Mouse (Mus musculus): Measurements from ENCODE around the gene AC141477.1. TPM values are rescaled to one million over a fixed set of nuclear protein-coding genes. Genes with fewer than 3 reads are reported as not detected.

The AC141477.1 gene
- polyA plus RNA-seq (2015; fragmentation: Nextera tagmentation; extraction: Ambion mirVana), result not detected in 2 replicates

GRCm38 (mm10) chr10:76440281-76440680, at the start of gene AC141477.1:
AC141477.1 (minus strand) TSS chr10:76440444.
- WGBS, result 92% methylated on average over 17 of the region's 17 CpGs
- H3K4me1 ChIP-seq (ENCODE audit: control insufficient read depth, insufficient read depth, low read length), result peaks cover 13% of the 10 kb centered on the region
- no peaks in the 10 kb centered on the region for H3K27me3 ChIP-seq (ENCODE audit: control insufficient read depth, insufficient read depth, low read length)
- no peak within 1 kb of the TSS for H3K4me3 ChIP-seq (ENCODE audit: low read length)
- no peak within 1 kb of the TSS for H3K9ac ChIP-seq (ENCODE audit: low read length)
- no peak within 1 kb of the TSS for H3K27ac ChIP-seq (ENCODE audit: low read length)
- no peak within 1 kb of the TSS for H3K4me2 ChIP-seq (ENCODE audit: low read depth, low read length)
- peaks cover 37% of the 10 kb centered on the region for H3K36me3 ChIP-seq (ENCODE audit: control insufficient read depth, insufficient read depth)
- ATAC-seq (replicated peaks; ENCODE audit: extremely low read depth, insufficient read depth, low FRiP score), result no peak
- no peaks in the 10 kb centered on the region for H3K9me3 ChIP-seq (replicated peaks; ENCODE audit: control insufficient read depth, low read length)

- H3K36me3 ChIP-seq (ENCODE audit: control insufficient read depth, insufficient read depth), result peaks cover 70% of the 10 kb centered on the region
- WGBS, result 89% methylated on average over 15 of the region's 15 CpGs
- H3K9me3 ChIP-seq (replicated peaks; ENCODE audit: control insufficient read depth, low read length), result no peaks in the 10 kb centered on the region
- no peaks in the 10 kb centered on the region for H3K4me1 ChIP-seq (ENCODE audit: control insufficient read depth, insufficient read depth, low read length)
- H3K4me2 ChIP-seq (ENCODE audit: low read depth, low read length), result no peak overlapping the region
- H3K9ac ChIP-seq (ENCODE audit: low read length), result no peak overlapping the region
- ATAC-seq (replicated peaks; ENCODE audit: extremely low read depth, insufficient read depth, low FRiP score), result no peak
- H3K4me3 ChIP-seq (ENCODE audit: low read length), result no peak overlapping the region
- H3K27ac ChIP-seq (ENCODE audit: low read length), result no peak overlapping the region
- no peaks in the 10 kb centered on the region for H3K27me3 ChIP-seq (ENCODE audit: control insufficient read depth, insufficient read depth, low read length)
These were observed 49.0 kb upstream of the AC141477.1 start for GRCm38 (mm10) chr10:76489205-76489604.

- 78% methylated on average over 8 of the region's 8 CpGs for WGBS
- H3K4me2 ChIP-seq (ENCODE audit: low read depth, low read length), result no peak overlapping the region
- H3K36me3 ChIP-seq (ENCODE audit: control insufficient read depth, insufficient read depth), result peaks cover 68% of the 10 kb centered on the region
- ATAC-seq (replicated peaks; ENCODE audit: extremely low read depth, insufficient read depth, low FRiP score), result no peak
- H3K27ac ChIP-seq (ENCODE audit: low read length), result no peak overlapping the region
- H3K9me3 ChIP-seq (replicated peaks; ENCODE audit: control insufficient read depth, low read length), result no peaks in the 10 kb centered on the region
- H3K27me3 ChIP-seq (ENCODE audit: control insufficient read depth, insufficient read depth, low read length), result no peaks in the 10 kb centered on the region
- no peak overlapping the region for H3K9ac ChIP-seq (ENCODE audit: low read length)
- H3K4me1 ChIP-seq (ENCODE audit: control insufficient read depth, insufficient read depth, low read length), result no peaks in the 10 kb centered on the region
- H3K4me3 ChIP-seq (ENCODE audit: low read length), result no peak overlapping the region
These were observed 48.0 kb upstream of the AC141477.1 start for GRCm38 (mm10) chr10:76488265-76488664.

- WGBS, result 90% methylated on average over 2 of the region's 2 CpGs
- peaks cover 65% of the 10 kb centered on the region for H3K36me3 ChIP-seq (ENCODE audit: control insufficient read depth, insufficient read depth)
These were observed 46.1 kb upstream of the AC141477.1 start for GRCm38 (mm10) chr10:76486302-76486701.

GRCm38 (mm10) chr10:76481480-76481879, 41.2 kb upstream of the AC141477.1 start:
- Histone ChIP-seq H3K4me3 (ENCODE audit: low read length) (no peak overlapping the region), H3K9me3 (replicated peaks; ENCODE audit: control insufficient read depth, low read length) (no peaks in the 10 kb centered on the region), H3K9ac (ENCODE audit: low read length) (no peak overlapping the region), H3K27ac (ENCODE audit: low read length) (peak overlapping the region; percentile 67), H3K4me1 (ENCODE audit: control insufficient read depth, insufficient read depth, low read length) (no peaks in the 10 kb centered on the region), H3K36me3 (ENCODE audit: control insufficient read depth, insufficient read depth) (peaks cover 69% of the 10 kb centered on the region), H3K4me2 (ENCODE audit: low read depth, low read length) (no peak overlapping the region), H3K27me3 (ENCODE audit: control insufficient read depth, insufficient read depth, low read length) (no peaks in the 10 kb centered on the region)
- peak; percentile 79 for ATAC-seq (replicated peaks; ENCODE audit: extremely low read depth, insufficient read depth, low FRiP score)
- WGBS, result 49% methylated on average over 6 of the region's 6 CpGs

More at GRCm38 (mm10) chr10:76486302-76486701, 46.1 kb upstream of the AC141477.1 start:
- Histone ChIP-seq H3K9ac (ENCODE audit: low read length) (no peak overlapping the region), H3K9me3 (replicated peaks; ENCODE audit: control insufficient read depth, low read length) (no peaks in the 10 kb centered on the region), H3K4me3 (ENCODE audit: low read length) (no peak overlapping the region), H3K4me2 (ENCODE audit: low read depth, low read length) (no peak overlapping the region), H3K4me1 (ENCODE audit: control insufficient read depth, insufficient read depth, low read length) (no peaks in the 10 kb centered on the region), H3K27ac (ENCODE audit: low read length) (no peak overlapping the region), H3K27me3 (ENCODE audit: control insufficient read depth, insufficient read depth, low read length) (no peaks in the 10 kb centered on the region)
- no peak for ATAC-seq (replicated peaks; ENCODE audit: extremely low read depth, insufficient read depth, low FRiP score)

GRCm38 (mm10) chr10:76480851-76481250, 40.6 kb upstream of the AC141477.1 start:
- peak overlapping the region; percentile 67 for H3K27ac ChIP-seq (ENCODE audit: low read length)
- no peak for ATAC-seq (replicated peaks; ENCODE audit: extremely low read depth, insufficient read depth, low FRiP score)
- no peaks in the 10 kb centered on the region for H3K9me3 ChIP-seq (replicated peaks; ENCODE audit: control insufficient read depth, low read length)
- no peak overlapping the region for H3K9ac ChIP-seq (ENCODE audit: low read length)
- peaks cover 65% of the 10 kb centered on the region for H3K36me3 ChIP-seq (ENCODE audit: control insufficient read depth, insufficient read depth)
- no peaks in the 10 kb centered on the region for H3K4me1 ChIP-seq (ENCODE audit: control insufficient read depth, insufficient read depth, low read length)
- H3K27me3 ChIP-seq (ENCODE audit: control insufficient read depth, insufficient read depth, low read length), result no peaks in the 10 kb centered on the region
- no peak overlapping the region for H3K4me3 ChIP-seq (ENCODE audit: low read length)
- WGBS, result 86% methylated on average over 13 of the region's 13 CpGs
- H3K4me2 ChIP-seq (ENCODE audit: low read depth, low read length), result no peak overlapping the region

- H3K4me2 ChIP-seq (ENCODE audit: low read depth, low read length), result no peak overlapping the region
- no peak overlapping the region for H3K9ac ChIP-seq (ENCODE audit: low read length)
- no peaks in the 10 kb centered on the region for H3K9me3 ChIP-seq (replicated peaks; ENCODE audit: control insufficient read depth, low read length)
- WGBS, result 91% methylated on average over 5 of the region's 5 CpGs
- H3K4me1 ChIP-seq (ENCODE audit: control insufficient read depth, insufficient read depth, low read length), result peaks cover 9% of the 10 kb centered on the region
- H3K27me3 ChIP-seq (ENCODE audit: control insufficient read depth, insufficient read depth, low read length), result no peaks in the 10 kb centered on the region
- no peak overlapping the region for H3K4me3 ChIP-seq (ENCODE audit: low read length)
- H3K36me3 ChIP-seq (ENCODE audit: control insufficient read depth, insufficient read depth), result peaks cover 46% of the 10 kb centered on the region
- ATAC-seq (replicated peaks; ENCODE audit: extremely low read depth, insufficient read depth, low FRiP score), result no peak
- H3K27ac ChIP-seq (ENCODE audit: low read length), result no peak overlapping the region
These were observed 33.5 kb upstream of the AC141477.1 start for GRCm38 (mm10) chr10:76473759-76474158.

- Histone ChIP-seq H3K4me3 (ENCODE audit: low read length) (peak within 1 kb of the TSS; percentile 92), H3K27me3 (ENCODE audit: control insufficient read depth, insufficient read depth, low read length) (no peaks in the 10 kb centered on the region), H3K9me3 (replicated peaks; ENCODE audit: control insufficient read depth, low read length) (no peaks in the 10 kb centered on the region), H3K4me2 (ENCODE audit: low read depth, low read length) (peak within 1 kb of the TSS; percentile 79), H3K27ac (ENCODE audit: low read length) (peak within 1 kb of the TSS; percentile 90), H3K36me3 (ENCODE audit: control insufficient read depth, insufficient read depth) (peaks cover 22% of the 10 kb centered on the region), H3K9ac (ENCODE audit: low read length) (peak within 1 kb of the TSS; percentile 97), H3K4me1 (ENCODE audit: control insufficient read depth, insufficient read depth, low read length) (peaks cover 9% of the 10 kb centered on the region)
- peak; percentile 93 for ATAC-seq (replicated peaks; ENCODE audit: extremely low read depth, insufficient read depth, low FRiP score)
- WGBS, result 1% methylated on average over 55 of the region's 55 CpGs
These were observed 28.2 kb upstream of the AC141477.1 start, which contains the start of the genes Mcm3ap and Ybey for GRCm38 (mm10) chr10:76468203-76469162. Mcm3ap (plus strand) TSS chr10:76468927. Ybey (minus strand) TSS chr10:76469114.

GRCm38 (mm10) chr10:76462721-76463120, 22.5 kb upstream of the AC141477.1 start:
- no peaks in the 10 kb centered on the region for H3K27me3 ChIP-seq (ENCODE audit: control insufficient read depth, insufficient read depth, low read length)
- peaks cover 8% of the 10 kb centered on the region for H3K9me3 ChIP-seq (replicated peaks; ENCODE audit: control insufficient read depth, low read length)
- H3K36me3 ChIP-seq (ENCODE audit: control insufficient read depth, insufficient read depth), result 0 out of 2 replicates have a peak, but pooled peaks cover 3% of the 10 kb centered on the region
- ATAC-seq (replicated peaks; ENCODE audit: extremely low read depth, insufficient read depth, low FRiP score), result no peak
- no peak overlapping the region for H3K27ac ChIP-seq (ENCODE audit: low read length)
- no peak overlapping the region for H3K4me2 ChIP-seq (ENCODE audit: low read depth, low read length)
- H3K9ac ChIP-seq (ENCODE audit: low read length), result no peak overlapping the region
- no peak overlapping the region for H3K4me3 ChIP-seq (ENCODE audit: low read length)
- H3K4me1 ChIP-seq (ENCODE audit: control insufficient read depth, insufficient read depth, low read length), result no peaks in the 10 kb centered on the region
- WGBS, result 84% methylated on average over 6 of the region's 6 CpGs
